Mouse (Mus musculus) large intestine, adult 2 months (tissue): ENCODE results near the gene Btnl1. TPM values are rescaled to one million over a fixed set of nuclear protein-coding genes. Genes with fewer than 3 reads are reported as not detected.

Source experiments
- DNase-seq: peaks from one replicate; pipeline ENCODE4 v3.0.0-alpha.2; 2012; ENCODE audit warnings: low read depth, low spot score
- WGBS: fragments of 180-500 bp; shearing (Covaris S2); methylation state at CpG from one replicate; pipeline ENCODE4 v1.1.7; 2018; 5-methylcytosine and 5-hydroxymethylcytosine counted together
- polyA plus RNA-seq: library from polyadenylated mRNA; depleted of rRNA; stranded (reverse); fragments of >200 nt; gene quantifications from 2 replicates; pipeline ENCODE4 v1.2.3, GENCODE M21; 2012; rRNA removed

Gene Btnl1
- polyA plus RNA-seq = 81.1 and 155 TPM in 2 replicates

DNA sequence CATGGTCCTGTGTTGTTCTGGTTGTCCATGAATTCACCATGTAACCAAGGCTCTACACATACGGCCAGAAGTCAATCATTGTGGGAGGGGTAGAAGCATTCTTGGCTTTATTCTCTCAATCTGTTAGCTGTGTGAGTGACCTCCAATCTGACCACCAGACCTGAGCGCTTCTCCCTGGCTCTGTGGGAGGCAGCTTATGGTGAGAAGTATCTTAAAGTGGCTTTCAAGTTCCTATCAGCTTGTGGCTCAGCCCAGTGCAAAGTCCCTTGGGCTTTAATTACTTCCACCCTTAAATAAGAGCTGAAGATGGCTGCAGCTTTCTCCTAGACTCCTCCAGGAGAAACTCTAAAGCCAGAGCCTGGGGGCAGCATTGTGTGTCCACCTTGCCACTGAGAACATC lies at the start of gene Btnl1:
TSS of gene Btnl1 (plus strand) at position 286 of the 400 bp plus-strand sequence.
- no peak for DNase-seq
- WGBS = 44% methylated on average over 2 of the region's 2 CpGs

DNA sequence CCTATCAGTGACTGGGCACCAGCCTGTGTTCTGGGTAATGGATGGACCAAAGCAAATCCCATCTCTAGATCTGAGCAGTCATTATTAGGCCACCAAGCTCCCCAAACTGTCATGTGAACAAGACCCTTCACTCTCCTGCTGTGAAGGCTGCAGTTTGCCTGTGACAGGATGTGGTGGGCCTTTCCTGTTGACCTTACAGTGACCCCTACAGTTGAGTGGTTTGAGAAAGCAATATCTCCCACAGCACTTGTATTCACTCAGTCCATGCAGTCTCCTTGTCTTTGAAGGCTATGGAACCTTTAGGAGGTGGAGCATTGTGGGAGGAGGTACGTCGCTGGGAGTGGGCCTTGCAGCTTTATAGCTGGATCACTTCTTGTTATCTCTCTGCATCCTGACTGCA lies 47.1 kb upstream of the Btnl1 start:
- no peak for DNase-seq
- 68% methylated on average over 2 of the region's 2 CpGs for WGBS

DNA sequence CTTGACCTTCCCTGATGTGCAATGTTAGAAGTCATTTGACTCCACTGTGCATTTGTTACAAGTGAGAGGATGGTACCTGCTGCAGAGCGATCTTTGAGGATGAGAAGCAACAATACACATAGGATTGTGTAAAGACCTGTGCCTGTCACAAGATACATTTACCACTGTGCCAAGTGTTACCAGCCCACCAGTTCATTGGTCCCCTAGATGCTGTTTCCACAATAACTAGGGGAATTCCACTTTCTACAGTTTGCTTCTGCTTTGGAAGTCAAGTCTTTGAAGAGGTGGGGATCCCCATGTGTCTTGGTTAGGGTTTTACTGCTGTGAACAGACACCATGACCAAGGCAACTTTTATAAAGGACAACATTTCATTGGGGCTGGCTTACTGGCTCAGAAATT lies 45.7 kb upstream of the Btnl1 start:
- no peak for DNase-seq
- 91% methylated on average over 1 of the region's 1 CpGs for WGBS

DNA sequence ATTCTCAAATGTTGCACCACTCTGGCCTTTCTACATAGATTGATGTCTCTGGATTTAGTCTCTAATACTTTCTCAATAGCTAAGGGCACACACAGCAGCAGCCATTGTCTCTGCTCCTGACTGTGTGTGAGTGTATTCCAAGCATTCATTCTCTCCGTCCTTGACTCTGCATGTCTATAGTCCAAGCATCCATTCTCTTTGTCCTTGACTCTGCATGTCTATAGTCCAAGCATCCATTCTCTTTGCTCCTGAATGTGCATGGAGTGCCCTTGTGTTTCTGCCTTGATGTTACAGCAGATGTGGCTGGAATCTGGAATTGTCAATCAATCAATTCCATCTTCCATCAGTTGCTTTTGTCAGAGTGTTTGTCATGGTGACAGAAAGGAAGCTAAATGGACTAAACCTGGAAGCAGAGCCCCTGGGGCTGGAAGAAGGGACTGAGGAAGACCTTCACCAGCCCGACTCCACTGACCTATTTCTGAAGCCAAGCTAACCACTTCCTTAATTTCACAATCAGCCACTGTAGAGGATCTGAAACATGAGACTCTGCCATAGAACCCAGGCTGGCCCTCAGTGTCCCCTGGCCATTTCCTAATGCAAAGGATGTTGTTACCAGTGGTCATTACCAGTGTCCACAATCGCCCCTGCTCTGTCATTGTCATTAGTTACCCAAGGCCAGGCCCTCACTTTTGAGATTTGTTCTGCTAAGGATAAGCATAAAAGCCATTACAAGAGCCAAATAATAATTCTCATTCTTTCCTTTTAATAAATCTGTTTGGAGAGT lies 36.1 kb upstream of the Btnl1 start:
- 47% methylated on average over 3 of the region's 3 CpGs for WGBS
- DNase-seq = no peak

DNA sequence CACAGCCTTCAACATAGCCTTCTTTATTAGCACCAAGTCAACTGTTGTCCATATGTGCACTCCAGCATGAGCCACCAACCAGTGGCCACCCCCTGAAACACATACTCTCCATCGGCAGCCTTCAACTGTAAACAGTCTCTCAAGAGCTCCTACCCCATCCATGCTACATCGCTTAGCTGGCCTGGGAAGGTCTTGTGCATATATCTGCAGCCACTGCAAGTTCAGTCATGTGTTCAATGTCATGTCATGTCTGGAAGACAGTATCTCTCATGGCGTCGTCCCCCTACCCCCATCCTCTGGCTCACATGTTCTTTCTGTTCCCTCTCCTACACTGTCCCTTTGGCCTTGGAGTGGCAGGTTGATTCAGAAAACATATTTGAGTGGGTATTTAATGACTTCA lies 32.0 kb upstream of the Btnl1 start:
- no peak for DNase-seq

DNA sequence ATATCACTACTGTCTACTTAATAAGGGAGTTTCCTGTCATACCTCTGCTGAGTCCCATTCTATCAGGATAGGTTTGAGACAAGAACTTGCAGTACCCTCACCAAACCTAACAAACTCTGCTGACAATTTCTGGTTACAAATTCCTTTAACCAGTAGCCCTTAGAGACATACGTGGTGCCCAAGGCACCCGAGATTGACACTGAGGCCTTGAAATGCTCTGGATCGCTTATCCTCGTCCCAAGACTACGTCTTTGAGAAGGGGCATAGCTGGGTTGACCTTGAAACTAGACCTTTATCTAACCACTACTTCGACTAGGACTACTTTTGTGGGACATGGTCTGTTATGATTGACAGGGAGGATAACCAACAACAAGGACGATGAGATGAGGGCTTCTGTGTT lies 31.4 kb upstream of the Btnl1 start:
- 81% methylated on average over 7 of the region's 7 CpGs for WGBS

More for the DNA sequence above, 32.0 kb upstream of the Btnl1 start:
- WGBS = 84% methylated on average over 4 of the region's 4 CpGs

DNA sequence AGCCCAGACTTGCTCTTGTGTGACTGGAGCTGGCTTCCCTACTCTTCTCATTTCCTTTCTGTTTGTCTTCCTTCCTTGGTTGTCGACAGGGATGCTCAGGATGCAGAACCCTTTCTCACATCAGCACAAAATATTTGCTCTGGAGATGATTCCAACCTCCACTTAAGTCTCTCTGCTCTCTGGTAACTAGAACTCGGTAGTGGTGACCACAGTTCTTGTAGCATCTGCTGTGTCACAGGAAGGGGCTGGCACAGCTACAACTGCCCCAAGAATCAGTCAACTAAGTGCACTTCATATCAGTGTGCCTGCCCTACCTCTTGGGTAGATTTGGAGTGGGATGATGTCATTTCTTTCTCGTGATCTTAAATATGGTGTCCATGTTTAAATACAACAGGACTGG lies 30.9 kb upstream of the Btnl1 start:
- 56% methylated on average over 3 of the region's 3 CpGs for WGBS
- no peak for DNase-seq

More for the DNA sequence above, 31.4 kb upstream of the Btnl1 start:
- no peak for DNase-seq

DNA sequence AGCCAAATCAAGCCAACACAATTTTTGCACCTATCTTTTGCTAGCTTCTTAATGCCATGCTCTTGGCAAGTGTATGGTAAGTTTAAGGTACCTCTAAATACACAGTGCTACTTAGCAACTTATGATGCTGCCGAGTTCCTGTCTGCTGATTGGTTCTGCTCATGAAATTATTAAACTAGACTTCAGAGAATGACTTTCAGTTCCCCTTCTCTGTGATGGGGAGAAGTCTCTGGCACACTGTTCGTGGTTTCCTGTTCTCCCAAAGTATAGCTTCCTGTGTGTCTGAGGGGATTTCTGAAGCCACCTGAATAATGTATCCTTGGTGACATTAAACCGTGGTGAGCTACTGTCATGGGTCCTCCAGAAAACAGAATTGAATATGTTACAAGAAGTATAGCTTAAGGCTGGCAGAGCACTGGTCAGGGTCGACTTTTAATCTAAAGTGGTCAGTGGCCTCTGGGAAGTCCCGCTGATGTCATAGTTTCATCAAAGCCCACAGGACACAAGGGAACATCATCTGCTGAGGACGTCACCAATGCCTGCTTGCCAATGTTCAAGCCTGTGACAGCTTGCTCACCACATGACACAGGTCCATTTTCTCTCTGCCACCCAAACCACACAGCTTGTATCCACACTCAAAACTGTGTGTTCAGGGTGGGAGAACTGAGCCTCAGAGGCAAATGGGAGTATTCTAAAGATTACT lies 29.2 kb upstream of the Btnl1 start:
- WGBS = 57% methylated on average over 6 of the region's 6 CpGs
- DNase-seq = no peak

DNA sequence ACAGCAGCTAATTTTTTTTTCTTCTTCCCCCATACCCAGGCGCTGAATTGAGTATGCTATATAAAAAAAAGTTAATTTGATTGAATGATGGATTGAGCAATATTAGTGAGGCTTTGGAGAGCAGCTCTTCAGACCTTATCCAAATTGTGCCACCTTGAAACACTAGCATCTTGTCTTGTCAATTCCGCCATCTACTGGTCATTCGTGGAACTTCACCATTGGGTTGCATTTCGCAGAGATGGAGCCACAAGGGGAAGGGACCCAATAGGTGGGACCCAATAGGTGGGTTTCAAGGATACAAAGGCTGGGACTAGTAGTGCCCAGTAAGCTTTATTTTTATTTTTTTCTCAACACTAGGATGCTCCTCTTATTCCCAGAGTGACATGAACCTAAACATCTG lies 27.5 kb upstream of the Btnl1 start:
- DNase-seq = no peak
- WGBS = 5% methylated on average over 4 of the region's 4 CpGs

DNA sequence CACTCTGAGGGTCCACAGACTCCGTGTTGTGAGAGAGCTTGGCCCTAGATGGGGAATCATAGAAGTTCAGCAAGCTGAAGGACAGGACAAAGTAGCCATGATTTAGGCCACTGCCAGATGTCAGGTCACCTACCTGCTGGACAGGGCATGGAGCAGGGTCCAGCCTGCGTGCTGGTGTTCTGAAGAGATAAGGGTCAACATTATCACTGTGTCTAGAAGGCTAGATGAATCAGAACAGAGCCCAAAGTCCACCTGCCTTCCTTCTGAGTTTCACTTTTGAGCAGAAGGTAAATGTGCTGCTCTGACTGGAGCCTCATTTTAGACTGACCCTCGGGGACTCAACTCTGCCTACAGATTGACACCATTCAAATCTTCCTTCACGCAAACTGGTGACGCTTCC lies 22.4 kb upstream of the Btnl1 start, which contains the start of gene Btnl2:
TSS of gene Btnl2 (plus strand) at position 284 of the 400 bp plus-strand sequence.
- no peak for DNase-seq
- WGBS = 67% methylated on average over 5 of the region's 5 CpGs

DNA sequence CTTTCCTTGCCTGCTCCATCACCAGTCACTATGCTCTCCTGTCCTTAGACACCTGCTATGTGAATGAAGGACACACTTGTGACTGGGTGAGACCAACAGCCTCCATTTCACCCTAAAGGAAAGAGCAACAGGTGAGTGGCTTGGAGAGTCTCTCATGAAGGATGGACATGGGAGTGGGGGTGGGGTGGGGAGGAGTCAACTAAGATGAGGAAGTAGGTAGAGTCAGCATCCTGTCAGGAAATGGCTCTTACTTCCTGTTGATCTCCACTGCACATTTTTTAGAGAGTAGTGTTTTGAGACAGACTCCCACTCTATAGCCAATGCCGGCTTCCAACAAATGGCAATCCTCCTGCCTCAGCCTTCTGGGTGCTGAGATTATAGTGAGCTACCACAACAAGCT lies 22.0 kb upstream of the Btnl1 start:
- 82% methylated on average over 1 of the region's 1 CpGs for WGBS
- DNase-seq = no peak

DNA sequence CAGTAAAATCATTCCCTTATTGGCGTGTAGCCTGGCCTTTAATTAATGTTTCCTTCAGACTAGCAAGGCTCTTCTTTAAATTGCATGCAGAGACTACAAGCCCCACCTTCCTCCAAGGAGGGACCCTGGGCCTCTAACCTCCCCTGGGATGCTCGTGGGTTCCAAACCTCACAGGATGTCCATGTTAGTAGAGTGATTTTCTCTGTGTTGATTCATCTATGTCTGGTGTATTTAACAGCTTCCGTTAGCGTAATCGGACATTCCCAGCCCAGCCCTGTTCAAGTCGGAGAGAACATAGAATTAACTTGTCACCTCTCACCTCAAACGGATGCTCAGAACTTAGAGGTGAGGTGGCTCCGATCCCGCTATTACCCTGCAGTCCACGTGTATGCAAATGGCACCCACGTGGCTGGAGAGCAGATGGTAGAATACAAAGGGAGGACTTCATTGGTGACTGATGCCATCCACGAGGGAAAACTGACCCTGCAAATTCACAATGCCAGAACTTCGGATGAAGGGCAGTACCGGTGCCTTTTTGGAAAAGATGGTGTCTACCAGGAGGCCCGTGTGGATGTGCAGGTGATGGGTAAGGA lies 13.9 kb upstream of the Btnl1 start:
- WGBS = 80% methylated on average over 15 of the region's 15 CpGs
- DNase-seq = no peak

DNA sequence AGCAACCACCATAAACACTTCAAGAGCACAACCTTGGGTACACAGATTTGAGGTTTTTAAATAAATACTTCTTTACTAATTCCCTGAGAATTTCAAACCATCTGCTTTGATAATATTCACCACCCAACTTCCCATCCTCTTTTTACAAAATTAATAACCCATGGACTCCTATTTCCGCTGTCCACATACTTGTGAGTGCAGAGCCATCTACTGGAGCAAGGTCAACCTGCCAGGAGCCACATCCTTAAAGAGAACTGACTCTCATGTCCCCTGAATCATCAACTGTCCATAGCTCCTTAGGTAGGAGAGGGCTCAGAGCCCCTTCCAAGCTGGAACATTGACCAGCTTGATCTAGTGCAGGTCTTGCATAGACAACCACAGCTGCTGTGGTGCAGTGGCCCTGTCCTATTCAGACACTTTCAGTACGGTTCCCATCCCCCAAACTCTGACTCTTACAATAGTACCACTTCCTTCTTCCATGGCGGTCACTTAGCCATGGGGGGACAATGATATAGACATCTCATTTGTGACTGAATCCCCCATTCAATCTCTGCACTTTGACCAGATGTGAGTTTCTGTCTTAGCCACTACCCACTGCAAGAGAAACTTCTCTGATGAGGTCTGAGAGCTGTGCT lies 13.1 kb upstream of the Btnl1 start:
- 81% methylated on average over 3 of the region's 3 CpGs for WGBS

DNA sequence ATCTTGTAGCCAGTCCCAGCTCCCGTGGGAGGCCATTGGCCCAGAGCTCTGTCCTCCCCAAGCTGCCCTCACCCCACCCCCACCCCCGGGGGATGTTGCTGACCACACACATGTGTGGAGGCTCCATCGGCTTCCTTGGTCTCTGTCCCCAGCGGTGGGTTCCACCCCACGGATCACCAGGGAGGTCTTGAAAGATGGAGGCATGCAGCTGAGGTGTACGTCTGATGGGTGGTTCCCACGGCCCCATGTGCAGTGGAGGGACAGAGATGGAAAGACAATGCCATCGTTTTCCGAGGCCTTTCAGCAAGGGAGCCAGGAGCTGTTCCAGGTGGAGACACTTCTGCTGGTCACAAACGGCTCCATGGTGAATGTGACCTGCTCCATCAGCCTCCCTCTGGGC lies 11.9 kb upstream of the Btnl1 start:
- 78% methylated on average over 10 of the region's 10 CpGs for WGBS

More for the DNA sequence above, 13.1 kb upstream of the Btnl1 start:
- no peak for DNase-seq

DNA sequence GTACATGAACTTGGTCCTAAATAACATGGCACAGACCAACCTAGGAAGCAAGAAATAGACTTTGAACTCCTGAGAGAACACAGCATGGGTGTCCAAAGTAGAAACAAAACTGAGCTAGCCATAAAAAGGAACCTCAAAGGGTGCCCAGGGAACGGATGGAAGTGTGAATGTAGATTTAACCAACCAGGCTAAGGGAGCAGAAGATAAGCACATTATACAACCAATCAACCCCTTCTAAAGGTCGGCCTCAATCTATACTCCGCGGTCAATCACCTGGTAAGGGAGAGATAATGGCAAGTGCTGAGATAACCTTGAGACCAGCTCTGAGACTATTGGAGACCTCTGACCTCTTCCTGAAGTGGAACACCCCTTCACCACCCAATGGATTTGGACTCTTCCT lies 6.4 kb upstream of the Btnl1 start:
- no peak for DNase-seq
- WGBS = 33% methylated on average over 4 of the region's 4 CpGs

More for the DNA sequence above, 11.9 kb upstream of the Btnl1 start:
- DNase-seq = no peak

DNA sequence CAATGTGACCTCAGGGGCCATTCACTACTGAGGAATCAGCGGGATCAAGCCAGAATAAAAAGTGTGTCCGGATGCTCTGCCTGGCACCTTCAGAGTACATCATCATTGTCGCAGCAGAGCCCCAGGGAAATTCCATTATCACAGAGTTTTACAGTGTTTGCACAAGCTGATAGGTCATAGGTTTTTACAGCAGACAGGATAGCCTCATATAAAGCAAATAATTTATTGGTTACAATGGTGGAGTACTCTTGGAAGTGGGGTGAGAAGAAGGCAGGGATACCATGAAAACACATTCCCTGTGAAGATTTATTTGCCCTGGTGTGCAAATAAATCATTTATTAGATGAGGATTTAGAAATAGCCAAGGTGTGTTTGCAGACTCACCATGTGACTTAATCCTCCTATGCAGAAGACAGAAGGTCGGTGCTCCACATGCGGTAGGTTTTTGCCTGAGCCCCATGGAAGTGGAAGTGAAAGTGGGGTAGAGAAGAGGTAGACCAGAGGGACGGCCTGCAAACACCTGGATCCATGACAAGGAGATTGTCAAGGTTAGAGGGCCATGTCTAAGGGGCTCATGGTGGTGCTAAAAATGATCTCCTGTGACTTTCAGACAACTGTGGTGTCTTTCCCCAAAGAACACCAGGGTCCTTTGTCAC lies 3.8 kb upstream of the Btnl1 start:
- peak; percentile 64 for DNase-seq

DNA sequence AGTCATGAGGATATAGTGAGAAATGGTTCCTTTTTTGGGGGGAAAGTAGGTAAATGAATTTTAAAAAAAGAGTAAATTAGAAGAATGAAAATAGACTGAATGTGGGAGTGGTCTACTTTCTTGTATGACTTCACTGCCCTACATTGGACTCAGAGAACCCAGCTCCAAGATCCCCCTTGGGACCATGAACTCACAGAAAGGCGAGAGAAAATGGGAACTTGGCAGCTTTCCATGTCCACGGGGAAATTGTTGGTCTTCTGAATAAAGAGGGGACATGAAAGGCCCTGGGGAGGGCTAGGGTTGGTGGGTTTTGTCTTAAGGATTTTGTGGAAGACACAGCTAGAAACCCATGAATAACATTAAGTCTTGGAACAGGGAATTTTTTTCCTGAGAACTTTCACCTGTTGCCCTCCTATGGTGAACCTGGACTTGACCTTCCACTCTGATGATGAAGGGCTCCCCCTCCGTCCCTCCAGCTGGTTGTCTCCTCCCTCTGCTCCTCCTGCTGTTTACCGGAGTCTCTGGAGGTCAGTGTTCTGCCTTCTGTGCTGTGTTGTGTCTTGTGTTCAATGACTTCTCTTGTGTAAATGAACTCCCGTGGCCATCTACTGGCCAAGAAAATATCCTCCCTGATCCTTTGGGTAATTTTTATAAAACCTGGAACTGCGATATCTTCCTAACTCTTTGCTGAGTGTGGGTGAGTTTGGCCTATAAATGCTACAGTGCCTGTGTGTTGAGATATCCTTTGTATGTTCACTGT lies 698 bp downstream of the Btnl1 start:
- no peak for DNase-seq
- 20% methylated on average over 6 of the region's 6 CpGs for WGBS

More for the DNA sequence above, 3.8 kb upstream of the Btnl1 start:
- WGBS = 24% methylated on average over 6 of the region's 6 CpGs

DNA sequence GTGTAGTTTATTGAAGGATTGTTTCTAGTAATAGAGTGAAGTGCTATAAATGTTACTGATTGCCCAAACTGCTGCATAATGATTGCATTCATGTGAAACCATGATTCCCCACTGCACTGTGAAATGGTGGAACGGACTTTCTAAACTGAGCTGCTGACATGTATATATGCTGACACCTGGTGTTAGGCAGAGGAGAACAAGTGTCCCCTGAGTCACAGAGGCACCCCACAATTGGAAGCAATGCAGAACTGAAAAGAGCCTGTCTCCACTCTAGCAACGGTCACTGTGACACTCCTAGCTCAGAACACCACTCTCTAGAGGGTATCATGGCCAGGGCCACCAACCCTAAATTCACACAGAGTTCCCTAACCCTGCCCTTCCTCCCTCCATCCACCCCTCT lies 1.8 kb downstream of the Btnl1 start:
- whole genome bisulfite sequencing = 32% methylated on average over 2 of the region's 2 CpGs
- DNase-seq = no peak

DNA sequence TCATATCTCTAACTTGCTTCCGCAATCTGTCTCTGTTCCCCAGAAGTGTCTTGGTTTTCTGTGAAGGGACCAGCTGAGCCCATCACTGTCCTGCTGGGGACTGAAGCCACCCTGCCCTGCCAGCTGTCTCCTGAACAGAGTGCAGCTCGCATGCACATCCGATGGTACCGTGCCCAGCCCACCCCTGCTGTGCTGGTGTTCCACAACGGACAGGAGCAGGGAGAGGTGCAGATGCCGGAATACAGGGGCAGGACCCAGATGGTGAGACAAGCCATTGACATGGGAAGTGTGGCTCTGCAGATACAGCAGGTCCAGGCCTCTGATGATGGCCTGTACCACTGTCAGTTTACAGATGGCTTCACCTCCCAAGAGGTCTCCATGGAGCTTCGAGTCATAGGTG lies 2.5 kb downstream of the Btnl1 start:
- no peak for DNase-seq
- 85% methylated on average over 7 of the region's 7 CpGs for WGBS
